15 mouse cellular contexts compared by ENCODE assay signal in genomic region chr9:60224039-60224695, GRCm38 (mm10).
A peak's percentile ranks its signal among the peaks of the same experiment; 100 is the strongest.
DNase-seq lines count a peak whose midpoint lies in the region; ATAC-seq and TF ChIP-seq lines count a peak whose summit lies in the region.
"Had no signal": no experiment of that assay in that cellular context is flagged by ENCODE, and none has a peak within 500 bp of the region (broad histone marks: within the 10 kb centered on the region; RNA-seq: fewer than 3 reads in every experiment).

No protein-coding gene starts in this region.

- peaks cover 24% of the 10 kb centered on the region for H3K4me1 ChIP-seq in forebrain, embryonic 12.5 days
- peaks cover 11% of the 10 kb centered on the region for H3K4me1 ChIP-seq in midbrain, embryonic 14.5 days (ENCODE audit: control insufficient read depth, insufficient read depth, low read length)
- H3K4me1 ChIP-seq in lung, adult 2 months (ENCODE audit: control insufficient read depth, insufficient read depth, low read length) = peaks cover 6% of the 10 kb centered on the region; the same call in 1 of the 2 replicates
- H3K4me1 ChIP-seq: heart, embryonic 12.5 days had no signal

- no peak for TF ChIP-seq POLR2A in brain, embryonic 14.5 days (IDR thresholded peaks at IDR 0.05; ENCODE audit: borderline replicate concordance, extremely low read depth, insufficient read depth, insufficient read length, poor library complexity, severe bottlenecking)
- no peak for TF ChIP-seq POLR2A in lung, adult 2 months (IDR thresholded peaks at IDR 0.05; ENCODE audit: borderline replicate concordance, extremely low read depth, low read depth, low read length)

- H3K4me3 ChIP-seq in forebrain, embryonic 12.5 days (replicated peaks) = no peak overlapping the region
- no peak overlapping the region for H3K4me3 ChIP-seq in midbrain, embryonic 14.5 days (replicated peaks; ENCODE audit: low read depth, low read length)
- H3K4me3 ChIP-seq in lung, adult 2 months (replicated peaks; ENCODE audit: extremely low read depth, low read depth, low read length) = no peak overlapping the region
- H3K4me3 ChIP-seq: erythroblast, embryonic 14.5 days; heart, embryonic 12.5 days had no signal

- peak overlapping the region; percentile 62 for H3K27ac ChIP-seq in forebrain, embryonic 12.5 days
- H3K27ac ChIP-seq in midbrain, embryonic 14.5 days (replicated peaks; ENCODE audit: low read depth, low read length) = peak overlapping the region; percentile 73

- no peak overlapping the region for H3K9ac ChIP-seq in forebrain, embryonic 12.5 days
- H3K9ac ChIP-seq in midbrain, embryonic 14.5 days (replicated peaks; ENCODE audit: low read length) = no peak overlapping the region
- H3K9ac ChIP-seq: heart, embryonic 12.5 days had no signal

- TF ChIP-seq CTCF in brain, embryonic 14.5 days (IDR thresholded peaks at IDR 0.05; ENCODE audit: borderline replicate concordance, extremely low read depth, insufficient read depth, insufficient read length) = no peak
- no peak for TF ChIP-seq CTCF in lung, adult 2 months (IDR thresholded peaks at IDR 0.05; ENCODE audit: insufficient read depth, low read length)

- ATAC-seq in forebrain, embryonic 12.5 days (ENCODE audit: low FRiP score) = peak; percentile 60
- ATAC-seq in midbrain, embryonic 14.5 days (ENCODE audit: low FRiP score, low TSS enrichment) = no peak

- peak; percentile 64 for DNase-seq in Muller cell, postnatal 12 days (ENCODE audit: inconsistent ontology term)
- DNase-seq in brain, embryonic 14.5 days (ENCODE audit: low read depth) = peak; percentile 94
- peak; percentile 67 for DNase-seq in midbrain, embryonic 14.5 days
- DNase-seq in spleen, adult 12 weeks (ENCODE audit: low spot score) = no peak
- DNase-seq in lung, adult 2 months = no peak
- no peak for DNase-seq in spleen, postnatal 14 days (ENCODE audit: low spot score in 2 of 2)
- DNase-seq: cerebellum, postnatal 10 days; gastrocnemius, postnatal 10 days; kidney, postnatal 10 days; lung, postnatal 10 days; right cerebral cortex, adult 18-20 months; thymus, postnatal 4 days had no signal

- 7% methylated on average over 6 of the region's 6 CpGs for WGBS in forebrain, embryonic 12.5 days
- WGBS in midbrain, embryonic 14.5 days = 4% methylated on average over 6 of the region's 6 CpGs
- 74% methylated on average over 6 of the region's 6 CpGs for WGBS in lung, adult 2 months

- H3K36me3 ChIP-seq in forebrain, embryonic 12.5 days (replicated peaks) = no peaks in the 10 kb centered on the region
- H3K36me3 ChIP-seq in midbrain, embryonic 14.5 days (ENCODE audit: control insufficient read depth, insufficient read depth, low read length) = no peaks in the 10 kb centered on the region
- H3K36me3 ChIP-seq: heart, embryonic 12.5 days had no signal

- no peaks in the 10 kb centered on the region for H3K9me3 ChIP-seq in forebrain, embryonic 12.5 days
- H3K9me3 ChIP-seq in midbrain, embryonic 14.5 days (ENCODE audit: control insufficient read depth, low read length) = no peaks in the 10 kb centered on the region
- H3K9me3 ChIP-seq: heart, embryonic 12.5 days had no signal

- H3K4me2 ChIP-seq in forebrain, embryonic 12.5 days = 0 out of 2 replicates have a peak overlapping the region, but pooled peaks have one; percentile 11
- H3K4me2 ChIP-seq in midbrain, embryonic 14.5 days (ENCODE audit: low read length) = no peak overlapping the region
- H3K4me2 ChIP-seq: heart, embryonic 12.5 days had no signal

- peaks cover 40% of the 10 kb centered on the region for H3K27me3 ChIP-seq in forebrain, embryonic 12.5 days
- H3K27me3 ChIP-seq in midbrain, embryonic 14.5 days (ENCODE audit: control insufficient read depth, insufficient read depth, low read length) = no peaks in the 10 kb centered on the region
- H3K27me3 ChIP-seq: heart, embryonic 12.5 days had no signal

Comparison
In these comparisons a context has a peak if more than half of its experiments do, and no peak if none do; other contexts are left out.
1. DNase-seq: peak in Muller cell, postnatal 12 days (single experiment), brain, embryonic 14.5 days (single experiment) and midbrain, embryonic 14.5 days (single experiment); none in spleen, adult 12 weeks (single experiment), lung, adult 2 months (single experiment) and spleen, postnatal 14 days (0 of 2).